Mouse (Mus musculus): ENCODE results near the gene Cdh13. TPM values are rescaled to one million over a fixed set of nuclear protein-coding genes. Genes with fewer than 3 reads are reported as not detected.

Gene Cdh13
- polyA plus RNA-seq, 1 experiment from 2014 or later: 49.5 TPM

DNA sequence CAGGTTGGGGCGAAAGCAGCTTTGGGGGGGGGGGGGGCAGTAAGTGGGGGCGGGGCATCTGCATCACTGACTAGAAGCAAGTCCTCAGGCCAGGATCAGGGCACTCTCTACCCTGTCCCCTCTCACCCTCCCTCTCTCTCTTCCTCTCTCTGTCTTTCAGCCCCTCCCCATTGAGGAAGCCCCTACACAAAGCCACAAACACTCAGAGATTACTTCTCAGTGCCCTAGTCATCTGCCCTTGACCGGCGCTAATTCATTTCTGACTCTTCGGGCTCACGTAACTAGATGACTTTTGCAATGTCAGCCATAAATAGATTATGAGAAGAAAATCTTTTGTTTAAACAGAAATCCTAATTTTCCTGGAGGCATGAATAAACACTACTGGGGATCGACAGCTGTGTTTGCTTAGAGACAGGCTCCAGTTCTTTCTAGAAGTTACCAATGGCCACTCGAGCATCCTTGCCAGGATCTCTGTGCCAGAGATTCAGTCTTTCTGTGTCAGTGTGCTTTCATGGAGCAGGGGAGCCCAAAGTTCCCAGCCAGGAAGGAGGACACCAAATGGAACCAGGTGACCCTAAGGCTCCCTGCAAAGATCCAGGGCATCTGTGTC, 1077.3 kb downstream of the Cdh13 start:
- Histone ChIP-seq H3K9ac (no peak overlapping the region), H3K27ac (no peak overlapping the region), H3K27me3 (0 out of 2 replicates have a peak, but pooled peaks cover under 1% of the 10 kb centered on the region), H3K4me2 (no peak overlapping the region), H3K36me3 (ENCODE audit: poor library complexity, severe bottlenecking) (no peaks in the 10 kb centered on the region), H3K4me1 (no peaks in the 10 kb centered on the region), H3K4me3 (no peak overlapping the region), H3K9me3 (replicated peaks) (no peaks in the 10 kb centered on the region)
- no peak for ATAC-seq
- WGBS: 76% methylated on average over 7 of the region's 8 CpGs
